Mouse (Mus musculus) ovary, postnatal 14 days (tissue): Measurements from ENCODE around the gene Msantd3.

Experiments
- DNase-seq: peaks from one replicate; pipeline ENCODE4 v3.0.0; 2022; ENCODE audit warnings: low spot score

Gene Msantd3

DNA sequence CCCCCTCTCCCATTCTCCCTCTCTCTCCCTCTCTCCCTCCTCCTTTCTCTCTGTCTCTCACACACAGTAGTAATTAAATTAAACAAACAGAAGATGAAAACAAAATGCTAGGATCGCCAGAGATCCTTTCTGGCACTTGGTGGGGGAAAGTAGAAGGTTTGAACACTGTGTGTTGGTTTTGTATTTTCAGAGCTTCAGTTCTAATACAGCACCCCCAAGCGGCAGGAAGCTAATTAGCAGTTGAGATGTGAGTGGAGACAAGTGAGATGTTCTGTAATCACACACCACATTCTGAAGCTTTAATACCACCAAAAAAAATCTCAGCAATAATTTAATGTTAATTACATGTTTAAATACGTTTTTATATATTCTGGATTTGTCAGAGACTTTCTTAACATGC is 16.0 kb downstream of the Msantd3 start:
- peak; percentile 34 for DNase-seq

DNA sequence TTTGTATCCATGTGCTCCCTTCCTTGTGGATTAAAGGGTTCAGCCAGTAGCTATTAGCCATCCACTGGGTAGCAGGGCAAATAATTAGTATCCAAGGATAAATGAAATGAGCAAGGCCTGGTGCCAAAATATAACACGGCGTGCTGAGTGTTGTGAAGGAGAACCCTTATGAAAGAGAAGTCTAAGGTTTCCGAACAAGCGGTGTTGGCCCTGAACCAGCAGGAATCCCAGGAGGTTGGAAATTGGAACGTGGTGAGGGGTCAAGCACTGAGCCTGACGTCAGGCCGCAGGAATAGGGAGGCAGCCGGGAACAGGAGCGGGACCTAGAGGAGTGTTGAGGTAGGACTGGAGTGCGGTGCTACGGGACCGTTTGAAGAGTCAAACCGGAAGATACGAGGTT is 19.9 kb downstream of the Msantd3 start:
- DNase-seq, result no peak

DNA sequence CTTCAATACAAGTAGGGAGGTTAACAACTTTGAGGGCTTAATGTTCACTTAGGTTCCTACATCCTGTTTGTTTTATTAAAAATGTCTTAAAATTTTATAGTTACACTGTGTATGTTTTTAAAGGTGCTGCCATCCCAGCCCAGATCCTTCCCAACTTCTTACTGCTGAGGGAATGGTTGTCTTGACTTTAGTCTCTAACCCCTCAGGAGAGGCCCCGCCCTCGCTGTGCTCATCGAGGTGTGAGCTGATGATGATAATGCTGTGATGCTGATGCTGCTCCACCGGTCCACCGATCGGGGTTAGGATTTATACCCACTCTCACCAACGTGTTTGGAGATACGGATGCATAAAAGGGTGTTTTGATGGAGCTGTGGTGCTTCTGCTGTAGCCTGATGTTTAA is 22.1 kb downstream of the Msantd3 start:
- no peak for DNase-seq

DNA sequence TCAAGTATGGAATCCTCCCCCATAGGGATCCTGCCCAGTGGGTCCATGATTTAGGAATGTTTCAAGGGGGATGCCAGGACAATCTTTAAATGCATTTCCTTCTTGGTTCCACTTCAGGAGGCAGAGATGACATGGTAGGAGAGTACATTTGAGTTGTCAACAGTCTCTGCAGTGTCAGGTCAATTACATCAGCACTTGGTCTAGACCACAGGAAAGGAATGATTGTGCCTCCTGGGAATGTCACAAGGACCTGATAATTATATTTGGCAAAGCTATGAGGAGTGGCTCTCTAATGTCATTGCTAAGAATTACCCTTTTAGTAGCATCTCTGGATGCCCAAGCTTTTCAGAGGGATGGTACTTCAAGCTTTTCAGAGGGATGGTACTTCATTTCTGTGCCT is 25.2 kb downstream of the Msantd3 start:
- DNase-seq, result no peak

- DNase-seq, result no peak
These were observed 36.6 kb downstream of the Msantd3 start for GRCm38 (mm10) chr4:48576361-48576760.

DNA sequence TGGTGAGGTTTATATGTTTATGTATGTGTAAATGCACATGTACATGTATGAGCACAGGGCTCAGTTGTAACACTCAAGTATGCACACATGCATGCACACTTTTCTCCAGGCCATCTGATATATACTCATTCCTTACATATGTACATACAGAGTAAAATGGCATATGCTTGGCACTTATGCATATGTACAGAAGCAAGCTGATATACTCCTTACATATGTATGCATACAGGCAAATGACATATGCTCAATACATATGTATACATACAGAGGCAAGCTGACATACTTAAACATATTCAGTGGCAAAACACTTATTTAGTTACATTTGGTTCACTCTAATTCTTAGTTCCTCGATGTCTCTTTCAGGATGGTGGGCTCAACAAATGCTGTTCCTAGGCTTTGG is 38.1 kb downstream of the Msantd3 start:
- no peak for DNase-seq

DNA sequence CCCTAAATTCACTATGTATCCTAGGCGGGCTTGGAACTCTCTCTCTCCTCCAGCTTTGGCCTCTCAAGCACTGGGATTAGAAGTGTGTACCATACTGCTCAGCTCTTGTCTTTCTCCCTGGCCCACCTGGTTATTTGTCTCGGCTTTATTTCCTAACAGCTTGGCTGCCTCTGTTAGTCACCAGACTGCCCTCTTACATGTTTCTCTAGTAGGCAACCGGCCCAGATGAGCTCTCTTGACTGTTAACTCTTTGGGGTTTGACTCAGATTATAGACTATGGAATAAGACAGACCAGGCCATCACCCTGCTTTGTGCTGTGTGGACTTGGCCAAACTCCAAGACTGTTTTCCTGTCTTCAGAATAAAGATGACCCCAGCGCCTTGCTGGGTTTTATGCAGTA is 38.7 kb downstream of the Msantd3 start:
- DNase-seq, result no peak

GRCm38 (mm10) chr4:48579475-48580110 is 39.9 kb downstream of the Msantd3 start:
- no peak for DNase-seq

GRCm38 (mm10) chr4:48581201-48581600 is 41.5 kb downstream of the Msantd3 start:
- no peak for DNase-seq

- no peak for DNase-seq
These were observed 42.3 kb downstream of the Msantd3 start for GRCm38 (mm10) chr4:48581993-48582392.

- no peak for DNase-seq
These were observed 43.2 kb downstream of the Msantd3 start for GRCm38 (mm10) chr4:48582941-48583340.

DNA sequence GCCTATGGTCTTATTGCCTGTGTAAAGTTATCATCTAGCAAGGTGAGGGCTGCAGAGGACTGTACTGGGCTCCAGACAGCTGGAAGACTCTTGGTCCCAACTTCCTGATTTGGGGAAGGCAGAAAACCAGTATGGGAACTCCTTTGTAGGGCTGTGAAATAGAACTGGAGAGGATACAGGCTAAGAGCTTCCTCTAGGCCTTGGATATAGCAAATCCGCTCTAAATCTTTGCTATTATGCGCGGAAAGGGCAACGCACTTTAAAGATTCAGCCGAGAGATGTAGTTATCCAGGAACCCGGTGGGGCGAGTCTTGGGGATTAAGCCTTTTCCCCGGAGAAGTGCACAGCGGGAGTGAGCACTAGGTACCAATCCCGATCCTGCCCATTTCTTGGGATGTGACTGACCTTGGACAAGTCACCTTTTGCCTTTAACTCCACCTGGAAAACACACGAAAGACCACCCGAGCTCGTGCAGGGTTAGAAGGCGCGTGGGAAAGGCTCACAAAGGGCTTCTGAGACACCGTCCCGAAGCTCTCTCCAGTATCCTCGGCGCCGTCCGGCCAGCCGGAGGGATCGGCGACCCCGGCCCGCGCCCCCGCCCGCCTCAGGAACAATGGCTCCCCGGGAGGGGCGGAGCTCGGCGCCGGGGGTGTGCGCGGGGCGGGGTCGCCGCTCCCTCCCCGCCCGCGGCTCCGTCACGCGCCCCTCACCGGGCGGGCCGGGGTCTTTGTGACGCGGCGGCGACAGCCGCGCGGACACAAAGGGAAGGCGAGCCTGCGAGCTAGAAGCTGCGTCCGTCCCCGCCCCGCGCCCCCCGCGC is 44.9 kb downstream of the Msantd3 start, which contains the start of gene Tmeff1:
Tmeff1 (plus strand) TSS at position 754 of the 820 bp plus-strand sequence.
- peak; percentile 19 for DNase-seq

DNA sequence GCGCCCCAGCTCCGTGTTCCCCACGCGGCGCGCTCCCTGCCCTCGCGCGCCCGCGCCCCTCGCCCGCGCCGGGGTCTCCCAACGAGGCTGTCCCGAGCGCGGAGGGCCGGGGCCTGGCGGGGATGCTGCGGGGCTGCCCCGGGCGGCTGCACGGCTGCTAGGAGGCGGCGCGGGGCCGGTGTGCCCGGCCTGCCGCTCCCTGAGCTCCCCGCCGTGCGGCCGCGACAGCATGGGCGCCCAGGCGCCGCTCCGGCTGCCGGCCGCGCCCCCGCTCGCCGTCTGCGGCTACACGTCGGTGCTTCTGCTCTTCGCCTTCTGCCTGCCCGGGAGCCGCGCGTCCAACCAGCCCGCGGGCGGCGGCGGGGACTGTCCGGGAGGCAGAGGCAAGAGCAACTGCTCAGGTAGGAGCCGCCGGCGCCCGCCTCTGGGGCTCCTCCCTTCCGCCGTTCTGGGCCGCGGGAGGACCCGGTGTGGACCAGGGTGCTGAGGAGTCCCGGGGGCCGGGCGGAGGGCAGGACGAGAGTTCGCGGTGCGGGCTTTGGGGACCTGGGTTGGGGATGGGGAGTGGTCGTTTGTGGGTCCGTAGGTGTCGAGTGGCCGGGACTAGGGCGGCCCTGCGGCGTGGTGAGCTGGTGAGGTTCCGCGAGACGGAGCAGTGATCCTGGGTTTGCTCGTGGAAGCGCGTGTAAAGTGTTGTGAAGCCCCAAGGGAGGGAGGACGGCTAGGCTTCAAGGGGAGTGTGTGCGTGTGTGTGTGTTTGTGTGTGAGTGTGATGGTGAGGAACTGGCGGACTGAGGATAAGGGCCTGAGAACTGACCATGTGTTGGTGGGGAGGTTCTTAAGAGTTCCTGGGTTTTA is 45.7 kb downstream of the Msantd3 start:
- DNase-seq, result peak; percentile 32

- peak; percentile 27 for DNase-seq
These were observed 46.5 kb downstream of the Msantd3 start for GRCm38 (mm10) chr4:48586099-48586821.

DNA sequence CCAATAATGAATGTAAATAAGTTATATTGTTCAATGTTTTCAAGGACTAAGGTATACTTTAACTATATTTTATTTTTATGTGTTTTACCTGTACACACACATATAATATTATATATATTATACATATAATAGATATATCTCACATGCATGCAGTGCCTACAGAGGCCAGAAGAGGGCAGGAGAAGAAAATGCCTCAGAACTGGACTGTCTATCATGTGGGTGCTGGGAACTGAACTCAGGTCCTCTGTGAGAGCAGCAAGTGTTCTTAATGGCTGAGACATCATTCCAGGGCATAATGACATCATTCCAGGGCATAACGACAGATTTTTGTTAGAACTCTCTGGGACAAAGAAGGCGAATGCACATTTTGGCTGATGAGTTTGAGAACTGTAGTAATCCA is 47.8 kb downstream of the Msantd3 start:
- DNase-seq, result no peak

- no peak for DNase-seq
These were observed 48.8 kb downstream of the Msantd3 start for GRCm38 (mm10) chr4:48588576-48588975.

GRCm38 (mm10) chr4:48590862-48591261 is 51.1 kb downstream of the Msantd3 start:
- DNase-seq, result no peak

DNA sequence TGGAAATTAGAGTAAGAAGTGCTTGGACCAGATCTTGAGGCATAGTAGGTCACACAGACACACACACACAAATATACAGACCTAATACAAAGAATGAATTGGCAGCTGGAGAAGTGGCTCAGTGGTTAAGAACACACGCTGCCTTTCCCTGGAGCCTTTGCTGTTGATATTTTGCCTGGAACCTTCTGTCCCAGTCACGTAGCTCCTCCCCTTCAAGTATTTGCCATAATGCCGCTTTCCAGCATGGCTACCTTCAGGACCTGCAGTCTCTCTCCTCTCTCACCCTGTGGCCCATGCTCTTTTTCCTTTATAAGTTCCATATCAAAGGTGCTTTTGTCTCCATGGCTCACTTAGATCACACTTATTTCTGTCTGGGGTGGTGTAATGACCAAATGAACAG is 51.7 kb downstream of the Msantd3 start:
- no peak for DNase-seq

GRCm38 (mm10) chr4:48592328-48592727 is 52.6 kb downstream of the Msantd3 start:
- DNase-seq, result no peak

DNA sequence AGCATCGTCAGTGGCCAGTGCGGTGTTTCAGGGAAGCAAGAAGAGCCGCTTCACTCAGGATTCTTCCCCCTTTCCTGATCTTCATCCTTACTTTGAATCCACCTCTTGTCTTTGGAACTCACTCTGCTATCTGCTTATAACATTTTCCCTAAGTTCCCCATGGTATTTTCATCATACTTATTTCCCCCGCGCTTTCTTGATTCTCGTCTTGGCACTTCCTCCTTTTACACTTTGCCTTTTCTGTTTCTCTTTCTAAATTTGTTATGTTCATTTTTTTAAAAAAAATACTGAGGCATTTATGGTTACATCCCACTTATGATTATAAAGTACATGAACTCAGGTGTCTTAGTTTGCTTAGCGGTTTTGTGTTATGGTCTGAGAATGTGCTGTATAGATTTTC is 53.1 kb downstream of the Msantd3 start:
- DNase-seq, result no peak

DNA sequence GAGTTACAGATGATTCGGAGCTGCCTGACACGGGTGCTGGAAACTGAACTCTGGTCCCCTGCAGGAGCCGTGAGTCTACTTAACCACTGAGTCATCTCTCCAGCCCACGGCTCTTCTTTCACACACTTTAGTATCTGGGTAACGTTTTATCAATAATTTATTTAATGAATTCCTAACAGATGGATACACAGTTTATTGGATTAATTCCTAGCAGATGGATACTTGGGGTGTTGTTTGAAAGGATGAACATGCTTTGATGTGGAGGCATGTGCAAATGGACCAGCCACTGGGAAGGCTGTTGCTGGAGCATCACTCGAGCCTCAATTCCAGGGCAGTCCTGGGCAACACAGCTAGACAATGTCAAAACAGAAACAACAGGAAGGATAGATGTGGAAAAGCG is 56.4 kb downstream of the Msantd3 start:
- DNase-seq, result no peak

GRCm38 (mm10) chr4:48605650-48606049 is 65.9 kb downstream of the Msantd3 start:
- DNase-seq, result no peak
